In the genomic region with DNA sequence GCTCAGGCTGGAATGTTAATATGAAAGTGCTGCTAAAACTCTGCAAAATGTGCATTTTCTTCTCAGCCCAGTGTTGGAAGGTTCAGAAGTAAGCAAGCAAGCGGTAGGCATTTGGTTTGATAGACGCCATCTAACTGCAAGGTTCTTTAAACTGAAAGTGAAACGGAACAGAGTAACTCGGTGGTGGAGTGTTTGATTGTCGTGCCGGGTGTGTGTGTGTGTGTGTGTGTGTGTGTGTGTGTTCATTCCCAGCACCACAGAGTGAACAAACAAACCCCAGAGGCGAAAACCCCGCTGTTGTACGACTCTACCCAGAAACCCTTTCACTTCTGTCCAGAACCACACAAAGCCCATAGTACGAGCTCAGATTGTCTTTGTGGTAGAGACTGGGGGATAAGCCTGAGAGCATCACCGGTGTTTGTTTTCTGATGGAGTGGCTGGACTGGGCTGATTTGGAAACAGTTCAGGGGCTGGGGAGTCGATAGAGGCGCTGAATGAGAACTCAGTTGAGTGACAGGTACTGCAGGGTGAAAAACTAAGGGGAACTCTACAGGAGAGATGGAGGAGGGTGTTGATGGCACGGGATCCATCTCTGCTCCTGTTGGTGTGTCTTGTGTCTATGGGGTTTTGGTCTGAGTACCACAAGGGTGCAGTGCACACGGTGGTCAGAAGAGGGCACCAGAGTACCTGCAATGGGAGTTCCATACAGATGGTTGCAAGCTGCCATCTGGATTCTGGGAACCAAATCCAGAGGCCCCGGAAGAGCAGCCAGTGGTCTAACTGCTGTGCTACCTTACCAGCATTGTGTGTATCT, we compare ENCODE assay signal across 8 mouse cellular contexts. TPM values are rescaled to one million over a fixed set of nuclear protein-coding genes. Genes with fewer than 3 reads are reported as not detected.
A peak's percentile ranks its signal among the peaks of the same experiment; 100 is the strongest.
DNase-seq lines count a peak whose midpoint lies in the region; ATAC-seq lines count a peak whose summit lies in the region.

No protein-coding gene starts in this region.

- peaks cover 35% of the 10 kb centered on the region for H3K36me3 ChIP-seq in hindbrain, embryonic 13.5 days

- H3K9ac ChIP-seq in hindbrain, embryonic 13.5 days, result peak overlapping the region; percentile 87

- peak; percentile 86 for DNase-seq in Muller cell, postnatal 12 days (ENCODE audit: inconsistent ontology term)
- peak; percentile 87 for DNase-seq in cerebellum, adult 9-11 months
- DNase-seq in frontal cortex, postnatal 10 days (ENCODE audit: low spot score in 2 of 2), result peak; percentile 80 to 85
- DNase-seq in layer of hippocampus, postnatal 25 days (ENCODE audit: extremely low spot score in 1 of 2, low spot score in 1 of 2), result peak; percentile 81 to 91
- DNase-seq in lung, postnatal 25 days (ENCODE audit: low spot score), result peak; percentile 90
- peak; percentile 94 for DNase-seq in retina, embryonic 14.5 days (ENCODE audit: low spot score)
- DNase-seq in thymus, postnatal 4 days, result peak; percentile 93

- 12% methylated on average over 16 of the region's 16 CpGs for WGBS in hindbrain, embryonic 13.5 days

- H3K9me3 ChIP-seq in hindbrain, embryonic 13.5 days, result 0 out of 2 replicates have a peak, but pooled peaks cover 3% of the 10 kb centered on the region

- H3K4me1 ChIP-seq in hindbrain, embryonic 13.5 days (replicated peaks), result peaks cover 16% of the 10 kb centered on the region

- H3K4me2 ChIP-seq in hindbrain, embryonic 13.5 days, result peak overlapping the region; percentile 83

- peak; percentile 65 for ATAC-seq in hindbrain, embryonic 13.5 days (ENCODE audit: low FRiP score)

- H3K27me3 ChIP-seq in hindbrain, embryonic 13.5 days, result no peaks in the 10 kb centered on the region

- H3K4me3 ChIP-seq in hindbrain, embryonic 13.5 days, result peak overlapping the region; percentile 76

- peak overlapping the region; percentile 77 for H3K27ac ChIP-seq in hindbrain, embryonic 13.5 days

RNA-seq across cellular contexts. Expression of a gene that starts 0.9 kb away (rescaled TPM):
- polyA plus RNA-seq in hindbrain, embryonic 13.5 days (2015; fragmentation: Nextera tagmentation; extraction: Ambion mirVana), result 71.4 and 73.5 TPM in 2 replicates
- 10 to 100 TPM; 26.3 to 28.2 TPM for total RNA-seq in layer of hippocampus, postnatal 25 days (2021)

RNA-seq across cellular contexts. Expression of a gene that starts 29.9 kb away (rescaled TPM):
- 67.5 and 68.8 TPM in 2 replicates for polyA plus RNA-seq in hindbrain, embryonic 13.5 days (2015; fragmentation: Nextera tagmentation; extraction: Ambion mirVana)
- total RNA-seq in layer of hippocampus, postnatal 25 days (2021), result 100 to 1,000 TPM; 127 to 131 TPM

RNA-seq across cellular contexts. Expression of a gene that starts 44.9 kb away (rescaled TPM):
- 11.5 and 11.7 TPM in 2 replicates for polyA plus RNA-seq in hindbrain, embryonic 13.5 days (2015; fragmentation: Nextera tagmentation; extraction: Ambion mirVana)
- 10 to 100 TPM; 45.2 to 47.4 TPM for total RNA-seq in layer of hippocampus, postnatal 25 days (2021)

RNA-seq across cellular contexts. Expression of a gene that starts 57.1 kb away (rescaled TPM):
- polyA plus RNA-seq in hindbrain, embryonic 13.5 days (2015; fragmentation: Nextera tagmentation; extraction: Ambion mirVana), result 125 and 126 TPM in 2 replicates
- 100 to 1,000 TPM; 136 to 145 TPM for total RNA-seq in layer of hippocampus, postnatal 25 days (2021)

Comparison
In these comparisons a context has a peak if more than half of its experiments do, and no peak if none do; other contexts are left out.
1. Peak in every context shown above with its lines: DNase-seq, ATAC-seq, H3K4me3 ChIP-seq and H3K27ac ChIP-seq.